22 mouse cellular contexts compared by ENCODE assay signal in the genomic region with DNA sequence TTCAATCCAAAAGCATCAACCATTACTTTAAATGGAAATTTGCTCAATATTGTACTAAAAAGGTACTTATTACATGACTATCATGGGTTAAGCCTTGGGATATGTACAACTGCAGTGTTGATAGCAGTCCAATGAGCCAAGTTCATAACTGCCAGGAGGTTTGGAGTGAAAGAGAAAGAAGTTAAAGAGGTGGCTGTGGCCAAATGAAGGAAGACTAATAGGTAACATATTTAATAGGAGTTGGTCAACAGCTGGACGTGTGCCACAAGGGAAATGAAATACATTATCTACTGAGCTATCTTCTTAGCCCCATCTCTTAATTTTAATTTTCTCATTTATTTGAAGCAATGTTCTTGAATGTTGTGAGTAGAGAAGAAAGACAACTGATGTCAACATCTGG. TPM values are rescaled to one million over a fixed set of nuclear protein-coding genes. Genes with fewer than 3 reads are reported as not detected.
DNase-seq lines count a peak whose midpoint lies in the region; ATAC-seq and TF ChIP-seq lines count a peak whose summit lies in the region.
"Had no signal": no experiment of that assay in that cellular context is flagged by ENCODE, and none has a peak within 500 bp of the region (broad histone marks: within the 10 kb centered on the region; RNA-seq: fewer than 3 reads in every experiment).

No protein-coding gene starts in this region.

- H3K4me1 ChIP-seq in kidney, embryonic 14.5 days (ENCODE audit: control insufficient read depth, insufficient read depth, low read length), result no peaks in the 10 kb centered on the region
- no peaks in the 10 kb centered on the region for H3K4me1 ChIP-seq in lung, embryonic 14.5 days (ENCODE audit: insufficient read depth)
- no peaks in the 10 kb centered on the region for H3K4me1 ChIP-seq in hindbrain, postnatal 0 days (ENCODE audit: insufficient read depth, low read length)
- H3K4me1 ChIP-seq: embryonic facial prominence, embryonic 15.5 days; forebrain, embryonic 10.5 days; heart, embryonic 10.5 days; heart, embryonic 15.5 days; hindbrain, embryonic 10.5 days had no signal

- no peak for TF ChIP-seq CTCF in lung, embryonic 14.5 days (IDR thresholded peaks at IDR 0.05; ENCODE audit: low read depth)
- no peak for TF ChIP-seq CTCF in hindbrain, postnatal 0 days (IDR thresholded peaks at IDR 0.05; ENCODE audit: low read depth)

- H3K9ac ChIP-seq in kidney, embryonic 14.5 days (ENCODE audit: low read depth, low read length), result no peak overlapping the region
- no peak overlapping the region for H3K9ac ChIP-seq in lung, embryonic 14.5 days
- no peak overlapping the region for H3K9ac ChIP-seq in hindbrain, postnatal 0 days (replicated peaks; ENCODE audit: low read length)
- H3K9ac ChIP-seq: embryonic facial prominence, embryonic 15.5 days; heart, embryonic 15.5 days; hindbrain, embryonic 14.5 days had no signal

- 67% methylated on average over 1 of the region's 1 CpGs for WGBS in kidney, embryonic 14.5 days
- WGBS in lung, embryonic 14.5 days, result 69% methylated on average over 1 of the region's 1 CpGs
- 81% methylated on average over 1 of the region's 1 CpGs for WGBS in hindbrain, postnatal 0 days

- H3K36me3 ChIP-seq in kidney, embryonic 14.5 days (ENCODE audit: control insufficient read depth, insufficient read depth, low read length), result no peaks in the 10 kb centered on the region
- no peaks in the 10 kb centered on the region for H3K36me3 ChIP-seq in lung, embryonic 14.5 days (ENCODE audit: insufficient read depth)
- no peaks in the 10 kb centered on the region for H3K36me3 ChIP-seq in hindbrain, postnatal 0 days (ENCODE audit: insufficient read depth, low read length)
- H3K36me3 ChIP-seq: embryonic facial prominence, embryonic 15.5 days; forebrain, embryonic 10.5 days; heart, embryonic 10.5 days; heart, embryonic 15.5 days; hindbrain, embryonic 10.5 days had no signal

- peak; percentile 12 for DNase-seq in kidney, adult 18-20 months
- DNase-seq in lung, embryonic 14.5 days, result no peak
- no peak for DNase-seq in lung, postnatal 14 days
- peak; percentile 6 for DNase-seq in kidney, postnatal 10 days
- no peak for DNase-seq in hindbrain, postnatal 0 days (ENCODE audit: low spot score)
- DNase-seq: adrenal gland, adult 8-10 months; cerebellum, adult 11 months; cerebellum, adult 8-10 months; cerebellum, postnatal 14 days; embryo, embryonic 11 days; gastrocnemius, adult 2 months; gastrocnemius, postnatal 25 days had no signal

- H3K9me3 ChIP-seq in kidney, embryonic 14.5 days (ENCODE audit: control insufficient read depth, low read length), result no peaks in the 10 kb centered on the region
- H3K9me3 ChIP-seq in lung, embryonic 14.5 days (ENCODE audit: low read depth, low read length), result no peaks in the 10 kb centered on the region
- H3K9me3 ChIP-seq in hindbrain, postnatal 0 days (ENCODE audit: low read length), result no peaks in the 10 kb centered on the region
- H3K9me3 ChIP-seq: embryonic facial prominence, embryonic 15.5 days; forebrain, embryonic 10.5 days; heart, embryonic 10.5 days; heart, embryonic 15.5 days; hindbrain, embryonic 10.5 days had no signal

- H3K27me3 ChIP-seq in kidney, embryonic 14.5 days (ENCODE audit: control insufficient read depth, insufficient read depth, low read length), result no peaks in the 10 kb centered on the region
- no peaks in the 10 kb centered on the region for H3K27me3 ChIP-seq in lung, embryonic 14.5 days (ENCODE audit: insufficient read depth, low read length)
- H3K27me3 ChIP-seq in hindbrain, postnatal 0 days (ENCODE audit: insufficient read depth, low read length), result no peaks in the 10 kb centered on the region
- H3K27me3 ChIP-seq: embryonic facial prominence, embryonic 15.5 days; heart, embryonic 15.5 days had no signal

- no peak for ATAC-seq in kidney, embryonic 14.5 days (ENCODE audit: low FRiP score, low TSS enrichment)
- ATAC-seq in lung, embryonic 14.5 days (ENCODE audit: insufficient read depth), result no peak
- no peak for ATAC-seq in megakaryocyte, adult 5-6 weeks (ENCODE audit: poor library complexity, severe bottlenecking)
- no peak for ATAC-seq in hindbrain, postnatal 0 days
- ATAC-seq: forebrain, embryonic 14.5 days had no signal

- H3K4me2 ChIP-seq in kidney, embryonic 14.5 days (replicated peaks; ENCODE audit: low read depth, low read length), result no peak overlapping the region
- H3K4me2 ChIP-seq in lung, embryonic 14.5 days, result no peak overlapping the region
- no peak overlapping the region for H3K4me2 ChIP-seq in hindbrain, postnatal 0 days (ENCODE audit: low read depth, low read length)
- H3K4me2 ChIP-seq: embryonic facial prominence, embryonic 15.5 days; heart, embryonic 15.5 days; hindbrain, embryonic 14.5 days had no signal

- no peak overlapping the region for H3K27ac ChIP-seq in kidney, embryonic 14.5 days (ENCODE audit: low read depth, low read length)
- H3K27ac ChIP-seq in lung, embryonic 14.5 days (ENCODE audit: low read depth), result 0 out of 2 replicates have a peak overlapping the region, but pooled peaks have one; percentile 12
- H3K27ac ChIP-seq in hindbrain, postnatal 0 days, result no peak overlapping the region
- H3K27ac ChIP-seq: embryonic facial prominence, embryonic 15.5 days; forebrain, embryonic 10.5 days; heart, embryonic 10.5 days; heart, embryonic 15.5 days; hindbrain, embryonic 10.5 days; hindbrain, embryonic 14.5 days had no signal

- no peak overlapping the region for H3K4me3 ChIP-seq in kidney, embryonic 14.5 days (ENCODE audit: low read length)
- no peak overlapping the region for H3K4me3 ChIP-seq in lung, embryonic 14.5 days (ENCODE audit: low read depth, low read length)
- H3K4me3 ChIP-seq in hindbrain, postnatal 0 days (ENCODE audit: low read length), result no peak overlapping the region
- H3K4me3 ChIP-seq: embryonic facial prominence, embryonic 15.5 days; erythroblast, embryonic 14.5 days; forebrain, embryonic 10.5 days; heart, embryonic 10.5 days; heart, embryonic 15.5 days; hindbrain, embryonic 10.5 days had no signal

RNA-seq across cellular contexts. Expression of a gene that starts 39.3 kb away (rescaled TPM):
- 0.89 and 1.1 TPM in 2 replicates for polyA plus RNA-seq in kidney, embryonic 14.5 days (2014; fragmentation: Nextera tagmentation; extraction: Ambion mirVana)
- polyA plus RNA-seq in lung, embryonic 14.5 days (2014; fragmentation: Nextera tagmentation; extraction: Ambion mirVana), result 5.9 and 7.1 TPM in 2 replicates
- total RNA-seq in megakaryocyte, adult 5-6 weeks (2015), result 15.3 and 19.9 TPM in 2 replicates
- total RNA-seq in megakaryocyte, adult 5-6 weeks (2017), result 6.2 and 10.0 TPM in 2 replicates
- 2.3 and 7.9 TPM in 2 replicates for total RNA-seq in hindbrain, postnatal 0 days (2014; rRNA removed)
- 3.5 and 3.7 TPM in 2 replicates for polyA plus RNA-seq in hindbrain, postnatal 0 days (2015; fragmentation: Nextera tagmentation; extraction: Ambion mirVana)
- polyA plus RNA-seq: erythroblast, embryonic 14.5 days had no signal

RNA-seq across cellular contexts. Expression of a gene that starts 49.7 kb away (rescaled TPM):
- 154 and 199 TPM in 2 replicates for polyA plus RNA-seq in kidney, embryonic 14.5 days (2014; fragmentation: Nextera tagmentation; extraction: Ambion mirVana)
- polyA plus RNA-seq in lung, embryonic 14.5 days (2014; fragmentation: Nextera tagmentation; extraction: Ambion mirVana), result 175 and 184 TPM in 2 replicates
- total RNA-seq in megakaryocyte, adult 5-6 weeks (2015), result 37.4 and 41.2 TPM in 2 replicates
- 79.3 and 82.6 TPM in 2 replicates for total RNA-seq in megakaryocyte, adult 5-6 weeks (2017)
- 9.2 and 11.2 TPM in 2 replicates for total RNA-seq in hindbrain, postnatal 0 days (2014; rRNA removed)
- polyA plus RNA-seq in hindbrain, postnatal 0 days (2015; fragmentation: Nextera tagmentation; extraction: Ambion mirVana), result 56.6 and 63.7 TPM in 2 replicates

Comparison
In these comparisons a context has a peak if more than half of its experiments do, and no peak if none do; other contexts are left out.
1. DNase-seq: peak in kidney, adult 18-20 months (single experiment) and kidney, postnatal 10 days (single experiment); none in lung, embryonic 14.5 days (single experiment), lung, postnatal 14 days (single experiment) and hindbrain, postnatal 0 days (single experiment).